Mouse (Mus musculus): ENCODE results near the gene Cd109. TPM values are rescaled to one million over a fixed set of nuclear protein-coding genes. Genes with fewer than 3 reads are reported as not detected.

Cd109 gene
- total RNA-seq, 2 experiments from 2014 or later: 0.47 to 0.93 TPM

DNA sequence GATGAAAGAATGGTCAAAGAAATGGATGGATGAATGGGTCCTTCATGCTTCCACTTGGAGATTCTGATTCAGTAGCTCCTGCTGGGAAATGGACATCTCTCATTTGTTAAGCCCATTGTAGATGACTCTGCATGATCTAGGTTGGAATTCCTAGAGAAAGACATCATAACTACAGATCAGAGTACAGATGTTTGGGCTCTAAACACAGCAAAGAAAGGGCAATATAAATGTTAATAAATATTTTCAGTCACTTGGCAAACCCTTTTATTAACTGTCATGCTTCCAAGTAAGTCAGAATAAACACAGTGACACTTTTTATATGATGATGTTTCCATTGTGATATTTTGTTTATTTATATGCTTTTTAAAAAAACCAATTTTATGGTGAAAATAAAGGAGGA is 34.1 kb downstream of the Cd109 start:
- Histone ChIP-seq H3K27ac (no peak overlapping the region), H3K4me3 (no peak overlapping the region)
- no peak for DNase-seq (ENCODE audit: extremely low spot score in 1 of 2, low spot score in 2 of 2)
- no peak for TF ChIP-seq CTCF (IDR thresholded peaks at IDR 0.05)
- intact Hi-C loops (cut with DNase I): loop anchor here (5.0 kb wide), 1 partner anchor 123 kb away; no protein-coding TSS in a partner anchor

DNA sequence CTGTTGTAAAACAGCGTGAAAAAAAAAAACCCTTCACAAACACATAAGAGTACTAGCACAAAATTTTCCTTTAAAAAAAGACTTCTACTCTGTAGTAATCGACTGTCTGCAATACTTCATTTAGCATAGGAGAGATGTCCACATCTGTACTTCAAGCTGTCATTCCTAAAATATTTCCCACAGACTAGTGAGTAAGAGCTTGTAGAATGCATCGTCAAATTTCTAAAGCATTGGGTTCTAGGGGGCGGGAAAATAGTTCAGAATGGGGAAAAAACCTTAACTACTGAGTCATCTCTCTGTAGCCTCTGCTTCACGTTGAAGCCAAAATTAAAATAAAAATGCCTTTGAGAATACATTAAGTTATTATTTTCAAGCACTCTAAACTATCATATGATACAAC is 42.2 kb downstream of the Cd109 start:
- intact Hi-C loops (cut with DNase I): no loop called here
- no peak for TF ChIP-seq CTCF (IDR thresholded peaks at IDR 0.05)
- Histone ChIP-seq H3K4me3 (no peak overlapping the region), H3K27ac (no peak overlapping the region)
- DNase-seq (ENCODE audit: extremely low spot score in 1 of 2, low spot score in 2 of 2): no peak

DNA sequence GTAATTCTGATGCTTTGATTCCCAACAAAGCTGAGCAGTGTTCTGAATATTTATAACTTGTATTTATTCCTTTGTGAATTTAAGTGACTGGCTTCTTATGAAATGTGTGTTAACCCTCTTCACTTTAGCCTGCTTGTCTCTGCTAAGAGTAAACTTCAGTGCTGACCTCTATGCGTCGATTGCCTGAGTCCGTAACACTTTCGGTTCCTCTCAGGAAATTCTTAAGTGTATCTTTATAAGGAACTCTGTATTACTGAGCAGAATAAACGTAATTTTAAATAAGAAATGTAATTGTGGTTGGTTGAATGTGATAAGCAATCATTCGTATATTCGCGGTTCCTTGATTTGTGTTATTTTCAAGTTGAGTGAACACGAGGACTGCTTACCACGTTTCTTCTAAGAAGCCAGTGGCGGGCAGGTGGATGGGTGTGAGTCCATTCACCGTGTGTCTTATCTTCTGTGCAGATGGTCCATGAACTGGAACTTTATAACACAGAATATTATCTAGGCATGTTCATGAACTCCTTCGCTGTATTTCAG is 56.2 kb downstream of the Cd109 start:
- no peak overlapping the region for H3K27ac ChIP-seq
- intact Hi-C loops (cut with DNase I): no loop called here
- H3K4me3 ChIP-seq: no peak overlapping the region
- TF ChIP-seq CTCF (IDR thresholded peaks at IDR 0.05): no peak
- no peak for DNase-seq (ENCODE audit: extremely low spot score in 1 of 2, low spot score in 2 of 2)

DNA sequence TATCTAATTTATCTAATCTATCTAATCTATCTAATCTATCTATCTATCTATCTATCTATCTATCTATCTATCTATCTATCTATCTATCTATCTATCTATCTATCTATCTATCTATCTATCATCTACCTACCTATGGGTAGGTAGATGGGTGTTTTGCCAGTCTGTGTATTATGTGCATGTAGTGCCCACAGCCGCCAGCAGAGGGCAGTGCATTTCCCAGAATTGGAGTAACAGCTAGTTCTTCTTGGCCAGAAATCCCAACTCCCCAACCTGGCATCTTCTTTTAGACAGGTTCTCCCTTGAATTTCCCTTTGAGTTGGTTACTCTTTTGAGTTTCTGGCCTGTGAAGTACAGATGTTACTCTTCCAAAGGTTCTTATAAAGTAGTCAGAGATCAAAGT is 85.3 kb downstream of the Cd109 start:
- intact Hi-C loops (cut with DNase I): loop anchor here (5.0 kb wide), 1 partner anchor 1022 kb away; no protein-coding TSS in a partner anchor
- peak; percentile 35 to 63 for DNase-seq (ENCODE audit: extremely low spot score in 1 of 2, low spot score in 2 of 2)

DNA sequence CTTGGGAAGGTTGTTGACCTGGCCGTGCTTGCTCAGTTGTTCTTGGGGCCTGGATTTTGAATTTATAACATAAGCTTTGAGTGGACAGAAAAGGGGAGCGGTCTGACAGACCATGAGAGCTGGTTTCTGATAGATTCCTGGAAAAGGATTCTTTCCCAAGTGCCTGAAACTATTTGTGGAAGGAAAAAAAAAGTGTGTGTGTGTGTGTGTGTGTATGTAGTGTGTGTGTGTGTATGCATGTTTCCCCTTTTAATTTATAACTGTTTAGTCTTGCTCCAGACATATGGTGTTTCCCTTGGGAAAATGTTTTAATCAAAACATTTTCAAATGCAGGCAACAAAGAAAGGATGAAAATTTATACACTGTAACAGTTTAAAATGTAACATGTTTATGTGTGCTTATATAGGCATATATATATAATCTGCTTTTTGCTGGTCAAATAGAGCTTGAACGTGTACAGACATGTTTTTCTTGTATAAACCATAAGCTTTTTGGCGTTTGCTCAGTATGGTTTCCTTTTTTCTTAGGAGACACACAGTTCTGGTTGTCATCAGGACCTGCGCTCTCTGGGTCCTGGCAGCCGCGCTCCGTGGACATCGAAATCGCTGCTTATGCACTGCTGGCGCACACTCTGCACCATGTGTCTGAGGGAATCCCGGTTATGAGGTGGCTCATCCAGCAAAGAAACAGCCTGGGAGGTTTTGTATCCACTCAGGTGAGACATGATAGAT is 87.3 kb downstream of the Cd109 start:
- Histone ChIP-seq H3K4me3 (no peak overlapping the region), H3K27ac (no peak overlapping the region)
- intact Hi-C loops (cut with DNase I): loop anchor here (5.0 kb wide), 1 partner anchor 1020 kb away; no protein-coding TSS in a partner anchor
- TF ChIP-seq CTCF (IDR thresholded peaks at IDR 0.05): no peak
- DNase-seq (ENCODE audit: extremely low spot score in 1 of 2, low spot score in 2 of 2): no peak

More for the DNA sequence above, 85.3 kb downstream of the Cd109 start:
- Histone ChIP-seq H3K27ac (no peak overlapping the region), H3K4me3 (no peak overlapping the region)
- peak; percentile 73 for TF ChIP-seq CTCF (IDR thresholded peaks at IDR 0.05)

DNA sequence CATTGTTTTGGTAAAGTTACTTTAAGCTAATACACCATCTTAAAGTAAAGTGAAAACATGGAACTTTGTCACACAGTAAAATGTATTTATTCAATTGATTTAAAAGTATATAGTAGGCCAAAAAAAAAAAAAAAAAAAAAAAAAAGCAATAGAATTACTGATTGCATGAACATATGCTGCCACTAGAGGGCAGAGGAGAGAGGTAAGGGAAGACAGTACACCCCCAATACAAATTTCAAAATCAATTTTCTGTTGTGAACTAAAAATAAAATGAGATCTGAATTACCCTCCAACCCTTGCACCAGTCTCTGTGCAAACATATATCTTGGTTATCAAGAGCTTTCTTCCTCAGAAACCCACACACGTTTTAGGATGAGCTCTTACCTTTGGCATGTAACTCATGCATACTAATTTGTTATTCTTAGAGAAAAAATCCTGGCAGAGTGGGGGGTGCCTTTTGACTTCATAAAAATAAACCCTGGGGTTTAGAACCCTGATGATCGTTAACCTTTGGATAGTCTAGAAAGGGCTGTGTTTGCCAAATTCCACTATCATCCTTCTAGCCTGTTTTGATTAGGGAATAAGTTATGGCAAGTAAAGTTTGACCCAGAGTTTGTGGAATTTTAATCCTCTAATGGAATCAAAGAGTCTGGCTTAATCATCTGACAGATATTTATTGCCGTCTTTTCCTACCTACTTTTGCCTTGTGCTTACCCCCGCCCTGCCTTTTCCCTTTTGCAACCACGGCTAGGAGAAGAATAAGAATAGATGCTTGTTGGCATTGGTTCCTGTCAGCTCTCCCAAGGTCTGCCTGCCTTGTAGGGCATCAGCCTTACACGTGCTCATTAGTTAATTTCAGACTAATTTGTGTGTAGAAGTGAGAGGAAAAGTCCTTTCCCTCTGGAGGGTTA is 105.8 kb downstream of the Cd109 start:
- peak; percentile 44 for TF ChIP-seq CTCF (IDR thresholded peaks at IDR 0.05)
- Histone ChIP-seq H3K4me3 (no peak overlapping the region), H3K27ac (no peak overlapping the region)
- intact Hi-C loops (cut with DNase I): no loop called here
- DNase-seq (ENCODE audit: extremely low spot score in 1 of 2, low spot score in 2 of 2): no peak

DNA sequence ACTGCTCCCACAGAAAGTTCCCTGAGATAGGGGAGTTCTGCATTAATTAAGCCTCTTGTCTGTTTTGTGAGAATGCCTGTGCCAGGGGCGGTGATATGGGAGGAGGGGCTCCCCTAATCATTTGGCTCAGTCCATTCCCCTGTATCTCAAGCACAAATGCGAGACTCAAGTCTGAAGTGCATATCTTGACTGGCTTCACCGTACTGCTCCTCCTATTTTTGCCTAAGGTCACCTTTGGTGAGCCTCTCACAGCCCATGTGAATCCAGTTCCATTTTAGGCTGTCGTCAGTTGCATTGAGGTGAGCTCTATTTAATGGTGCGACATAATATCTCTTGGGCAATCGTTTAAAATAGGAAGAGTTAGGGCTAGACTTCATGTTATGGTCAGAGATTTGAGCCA is 116.6 kb downstream of the Cd109 start:
- no peak for TF ChIP-seq CTCF (IDR thresholded peaks at IDR 0.05)
- intact Hi-C loops (cut with DNase I): no loop called here
- H3K4me3 ChIP-seq: no peak overlapping the region
- no peak for DNase-seq (ENCODE audit: extremely low spot score in 1 of 2, low spot score in 2 of 2)
- H3K27ac ChIP-seq: no peak overlapping the region

DNA sequence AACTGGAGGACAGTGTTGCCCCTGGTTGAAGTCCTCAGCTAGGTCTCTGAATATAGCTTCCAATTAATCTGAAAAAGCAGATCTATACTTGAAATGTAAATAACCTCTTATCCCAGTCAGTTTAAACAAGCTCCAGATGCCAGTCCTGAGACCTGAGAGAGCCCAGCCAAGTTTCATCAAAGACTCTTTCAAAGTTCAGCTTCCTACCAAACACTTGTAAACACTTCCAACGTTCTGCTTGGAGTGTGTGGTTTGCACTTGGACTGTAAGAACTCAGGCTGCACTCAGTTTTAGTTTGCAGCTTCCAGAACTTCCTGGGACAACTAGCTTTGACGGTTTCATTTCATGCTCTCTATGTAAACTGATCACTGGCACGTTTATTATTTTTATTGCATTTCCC is 120.2 kb downstream of the Cd109 start:
- TF ChIP-seq CTCF (IDR thresholded peaks at IDR 0.05): no peak
- Histone ChIP-seq H3K4me3 (no peak overlapping the region), H3K27ac (no peak overlapping the region)
- no peak for DNase-seq (ENCODE audit: extremely low spot score in 1 of 2, low spot score in 2 of 2)
- intact Hi-C loops (cut with DNase I): no loop called here

DNA sequence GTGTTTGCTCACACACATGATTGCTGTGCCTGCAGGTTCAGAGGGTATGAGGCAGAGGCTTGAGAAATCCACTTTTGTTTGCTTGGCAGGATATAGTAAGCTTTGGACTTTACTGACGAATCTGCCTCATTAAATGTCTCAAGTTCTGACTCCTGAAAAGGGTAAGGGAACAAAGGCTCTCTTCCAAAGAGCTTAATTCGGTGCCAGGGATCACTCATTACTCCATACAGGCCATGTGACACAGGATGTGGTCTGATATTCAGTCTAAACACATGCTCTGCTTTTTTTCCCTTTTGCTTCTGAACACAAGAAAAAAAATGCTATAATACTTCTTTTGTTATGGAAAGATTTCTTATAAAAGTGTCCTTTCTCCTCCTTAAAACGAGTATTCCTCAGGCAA is 126.7 kb downstream of the Cd109 start:
- no peak overlapping the region for H3K27ac ChIP-seq
- no peak overlapping the region for H3K4me3 ChIP-seq
- intact Hi-C loops (cut with DNase I): no loop called here
- no peak for TF ChIP-seq CTCF (IDR thresholded peaks at IDR 0.05)
- DNase-seq (ENCODE audit: extremely low spot score in 1 of 2, low spot score in 2 of 2): no peak

DNA sequence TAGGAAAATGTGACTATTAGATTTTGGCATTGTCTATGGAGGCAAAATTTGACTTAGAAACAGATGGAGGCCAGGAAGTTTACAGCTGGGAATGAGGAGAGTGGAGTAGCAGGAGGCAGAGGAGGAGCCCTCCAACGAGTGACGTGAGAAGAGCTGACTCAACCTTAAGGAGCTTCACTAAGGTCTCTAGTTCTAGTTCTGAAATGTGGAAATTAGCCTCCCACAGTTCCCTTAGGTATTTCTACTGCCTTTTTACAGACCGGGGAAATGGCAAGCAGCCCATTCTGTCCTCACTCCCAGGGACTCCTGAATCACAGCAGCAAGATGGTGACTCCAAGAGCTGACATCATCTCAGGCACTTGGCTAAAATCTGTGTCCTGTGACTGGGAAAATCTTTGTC is 134.9 kb downstream of the Cd109 start:
- no peak for TF ChIP-seq CTCF (IDR thresholded peaks at IDR 0.05)
- intact Hi-C loops (cut with DNase I): no loop called here
- no peak overlapping the region for H3K4me3 ChIP-seq
- no peak for DNase-seq (ENCODE audit: extremely low spot score in 1 of 2, low spot score in 2 of 2)
- H3K27ac ChIP-seq: no peak overlapping the region

Other genes starting within 250 kb of the Cd109 start
- not detected for gene Dppa5a, start 247.4 kb upstream of the Cd109 start, total RNA-seq (2021)
- not detected for gene Ooep, start 236.8 kb upstream of the Cd109 start, total RNA-seq (2021)
- under 1 TPM in 1 of 2 experiments, not detected in 1; 0.16 TPM for gene Ddx43, start 219.8 kb upstream of the Cd109 start, total RNA-seq (2021)
- under 1 TPM; 0.35 to 0.52 TPM for gene Cgas, start 172.3 kb upstream of the Cd109 start, total RNA-seq (2021)
- gene Mto1, start 167.3 kb upstream of the Cd109 start, total RNA-seq (2021): 10 to 100 TPM; 24.6 to 27.3 TPM
- gene Gm17324, start 166.8 kb upstream of the Cd109 start, total RNA-seq (2021): under 1 TPM; 0.63 to 0.65 TPM
- 1,000 to 10,000 TPM; 2,077 to 2,174 TPM for gene Eef1a1, start 126.4 kb upstream of the Cd109 start, total RNA-seq (2021)
- gene Slc17a5, start 27.5 kb upstream of the Cd109 start, total RNA-seq (2021): 10 to 100 TPM; 16.1 to 17.3 TPM